Mouse (Mus musculus): ENCODE data around the gene Bid. TPM values are rescaled to one million over a fixed set of nuclear protein-coding genes. Genes with fewer than 3 reads are reported as not detected.

The Bid gene
- polyA plus RNA-seq, 1 experiment from 2014 or later: 8.3 TPM

GRCm38 (mm10) chr6:120943964-120944363 is 27.3 kb upstream of the Bid start:
- H3K9ac ChIP-seq: no peak overlapping the region
- WGBS: 78% methylated on average over 5 of the region's 5 CpGs
- no peak overlapping the region for H3K4me3 ChIP-seq
- H3K9me3 ChIP-seq: no peaks in the 10 kb centered on the region
- no peak for ATAC-seq (ENCODE audit: extremely low read depth, insufficient number of reproducible peaks, low FRiP score, low TSS enrichment)
- H3K27me3 ChIP-seq (replicated peaks): no peaks in the 10 kb centered on the region
- H3K4me1 ChIP-seq: no peaks in the 10 kb centered on the region
- peaks cover 82% of the 10 kb centered on the region for H3K36me3 ChIP-seq
- no peak overlapping the region for H3K4me2 ChIP-seq
- no peak overlapping the region for H3K27ac ChIP-seq (replicated peaks)

GRCm38 (mm10) chr6:120943551-120943950 is 26.9 kb upstream of the Bid start:
- Histone ChIP-seq H3K9ac (no peak overlapping the region), H3K36me3 (peaks cover 78% of the 10 kb centered on the region), H3K4me3 (no peak overlapping the region), H3K4me2 (no peak overlapping the region), H3K27ac (replicated peaks) (no peak overlapping the region), H3K9me3 (no peaks in the 10 kb centered on the region), H3K4me1 (no peaks in the 10 kb centered on the region), H3K27me3 (replicated peaks) (no peaks in the 10 kb centered on the region)
- 72% methylated on average over 10 of the region's 10 CpGs for WGBS
- no peak for ATAC-seq (ENCODE audit: extremely low read depth, insufficient number of reproducible peaks, low FRiP score, low TSS enrichment)

GRCm38 (mm10) chr6:120943079-120943478 is 26.4 kb upstream of the Bid start:
- Histone ChIP-seq H3K36me3 (peaks cover 75% of the 10 kb centered on the region), H3K4me3 (no peak overlapping the region), H3K9me3 (no peaks in the 10 kb centered on the region), H3K27me3 (replicated peaks) (no peaks in the 10 kb centered on the region), H3K9ac (no peak overlapping the region), H3K27ac (replicated peaks) (no peak overlapping the region), H3K4me2 (no peak overlapping the region), H3K4me1 (no peaks in the 10 kb centered on the region)
- WGBS: 76% methylated on average over 2 of the region's 2 CpGs
- no peak for ATAC-seq (ENCODE audit: extremely low read depth, insufficient number of reproducible peaks, low FRiP score, low TSS enrichment)

- no peaks in the 10 kb centered on the region for H3K9me3 ChIP-seq
- 91% methylated on average over 13 of the region's 13 CpGs for WGBS
Measured at GRCm38 (mm10) chr6:120941575-120941974, 24.9 kb upstream of the Bid start.

GRCm38 (mm10) chr6:120941084-120941481 is 24.4 kb upstream of the Bid start:
- no peak overlapping the region for H3K4me2 ChIP-seq
- H3K27me3 ChIP-seq (replicated peaks): no peaks in the 10 kb centered on the region
- H3K4me1 ChIP-seq: no peaks in the 10 kb centered on the region
- H3K36me3 ChIP-seq: peaks cover 63% of the 10 kb centered on the region
- no peak overlapping the region for H3K9ac ChIP-seq
- no peak overlapping the region for H3K4me3 ChIP-seq
- ATAC-seq (ENCODE audit: extremely low read depth, insufficient number of reproducible peaks, low FRiP score, low TSS enrichment): no peak
- 86% methylated on average over 7 of the region's 7 CpGs for WGBS
- H3K9me3 ChIP-seq: no peaks in the 10 kb centered on the region
- no peak overlapping the region for H3K27ac ChIP-seq (replicated peaks)

More at GRCm38 (mm10) chr6:120941575-120941974, 24.9 kb upstream of the Bid start:
- no peaks in the 10 kb centered on the region for H3K4me1 ChIP-seq
- no peak overlapping the region for H3K4me2 ChIP-seq
- peaks cover 66% of the 10 kb centered on the region for H3K36me3 ChIP-seq
- H3K4me3 ChIP-seq: no peak overlapping the region
- no peaks in the 10 kb centered on the region for H3K27me3 ChIP-seq (replicated peaks)
- no peak overlapping the region for H3K9ac ChIP-seq
- ATAC-seq (ENCODE audit: extremely low read depth, insufficient number of reproducible peaks, low FRiP score, low TSS enrichment): no peak
- H3K27ac ChIP-seq (replicated peaks): no peak overlapping the region

GRCm38 (mm10) chr6:120940446-120941083 is 23.9 kb upstream of the Bid start:
- whole genome bisulfite sequencing: 83% methylated on average over 7 of the region's 7 CpGs
- no peak overlapping the region for H3K4me2 ChIP-seq

GRCm38 (mm10) chr6:120939783-120940182 is 23.1 kb upstream of the Bid start:
- Histone ChIP-seq H3K9ac (no peak overlapping the region), H3K4me1 (no peaks in the 10 kb centered on the region), H3K4me2 (no peak overlapping the region), H3K36me3 (peaks cover 55% of the 10 kb centered on the region), H3K9me3 (no peaks in the 10 kb centered on the region), H3K27me3 (replicated peaks) (no peaks in the 10 kb centered on the region), H3K4me3 (no peak overlapping the region), H3K27ac (replicated peaks) (no peak overlapping the region)
- no peak for ATAC-seq (ENCODE audit: extremely low read depth, insufficient number of reproducible peaks, low FRiP score, low TSS enrichment)
- 85% methylated on average over 3 of the region's 3 CpGs for WGBS

More at GRCm38 (mm10) chr6:120940446-120941083, 23.9 kb upstream of the Bid start:
- no peak for ATAC-seq (ENCODE audit: extremely low read depth, insufficient number of reproducible peaks, low FRiP score, low TSS enrichment)
- Histone ChIP-seq H3K4me3 (no peak overlapping the region), H3K9ac (no peak overlapping the region), H3K27ac (replicated peaks) (no peak overlapping the region), H3K36me3 (peaks cover 58% of the 10 kb centered on the region), H3K9me3 (no peaks in the 10 kb centered on the region), H3K27me3 (replicated peaks) (no peaks in the 10 kb centered on the region), H3K4me1 (no peaks in the 10 kb centered on the region)

- no peak for ATAC-seq (ENCODE audit: extremely low read depth, insufficient number of reproducible peaks, low FRiP score, low TSS enrichment)
- no peak overlapping the region for H3K4me3 ChIP-seq
- 89% methylated on average over 12 of the region's 12 CpGs for WGBS
- H3K9me3 ChIP-seq: no peaks in the 10 kb centered on the region
- no peak overlapping the region for H3K27ac ChIP-seq (replicated peaks)
- no peak overlapping the region for H3K9ac ChIP-seq
- no peaks in the 10 kb centered on the region for H3K27me3 ChIP-seq (replicated peaks)
- peaks cover 57% of the 10 kb centered on the region for H3K36me3 ChIP-seq
- no peaks in the 10 kb centered on the region for H3K4me1 ChIP-seq
- no peak overlapping the region for H3K4me2 ChIP-seq
Measured at GRCm38 (mm10) chr6:120938763-120939450, 22.3 kb upstream of the Bid start.

GRCm38 (mm10) chr6:120937999-120938608 is 21.5 kb upstream of the Bid start:
- ATAC-seq (ENCODE audit: extremely low read depth, insufficient number of reproducible peaks, low FRiP score, low TSS enrichment): no peak
- Histone ChIP-seq H3K9ac (no peak overlapping the region), H3K27ac (replicated peaks) (no peak overlapping the region), H3K36me3 (peaks cover 58% of the 10 kb centered on the region), H3K4me3 (no peak overlapping the region), H3K9me3 (no peaks in the 10 kb centered on the region), H3K27me3 (replicated peaks) (no peaks in the 10 kb centered on the region), H3K4me2 (no peak overlapping the region), H3K4me1 (peaks cover under 1% of the 10 kb centered on the region; the same call in 1 of the 2 replicates)
- 79% methylated on average over 11 of the region's 11 CpGs for WGBS

GRCm38 (mm10) chr6:120937104-120937617 is 20.5 kb upstream of the Bid start:
- Histone ChIP-seq H3K4me3 (no peak overlapping the region), H3K9me3 (no peaks in the 10 kb centered on the region), H3K27ac (replicated peaks) (no peak overlapping the region), H3K4me2 (no peak overlapping the region), H3K4me1 (peaks cover 10% of the 10 kb centered on the region), H3K36me3 (peaks cover 60% of the 10 kb centered on the region), H3K9ac (no peak overlapping the region), H3K27me3 (replicated peaks) (no peaks in the 10 kb centered on the region)
- 80% methylated on average over 16 of the region's 16 CpGs for WGBS
- ATAC-seq (ENCODE audit: extremely low read depth, insufficient number of reproducible peaks, low FRiP score, low TSS enrichment): no peak

- peaks cover 66% of the 10 kb centered on the region for H3K36me3 ChIP-seq
- no peak for ATAC-seq (ENCODE audit: extremely low read depth, insufficient number of reproducible peaks, low FRiP score, low TSS enrichment)
- WGBS: 71% methylated on average over 4 of the region's 4 CpGs
Measured at GRCm38 (mm10) chr6:120934176-120934575, 17.5 kb upstream of the Bid start.

More at GRCm38 (mm10) chr6:120934176-120934575, 17.5 kb upstream of the Bid start:
- no peaks in the 10 kb centered on the region for H3K9me3 ChIP-seq
- H3K4me3 ChIP-seq: no peak overlapping the region
- H3K27me3 ChIP-seq (replicated peaks): no peaks in the 10 kb centered on the region
- no peak overlapping the region for H3K27ac ChIP-seq (replicated peaks)
- H3K4me2 ChIP-seq: no peak overlapping the region
- H3K4me1 ChIP-seq: peaks cover 13% of the 10 kb centered on the region
- no peak overlapping the region for H3K9ac ChIP-seq
